Mouse (Mus musculus): ENCODE measurements around the gene Tbcel. TPM values are rescaled to one million over a fixed set of nuclear protein-coding genes. Genes with fewer than 3 reads are reported as not detected.

The Tbcel gene
- polyA plus RNA-seq, 1 experiment from 2014 or later, result 6.4 TPM

- no peak for DNase-seq (ENCODE audit: low spot score)
- 79% methylated on average over 2 of the region's 2 CpGs for WGBS
- no peaks in the 10 kb centered on the region for H3K9me3 ChIP-seq (ENCODE audit: control insufficient read depth, low read length)
- H3K4me1 ChIP-seq (replicated peaks; ENCODE audit: control insufficient read depth, insufficient read depth, low read length), result no peaks in the 10 kb centered on the region
- no peak overlapping the region for H3K27ac ChIP-seq (ENCODE audit: low read depth, low read length)
- H3K36me3 ChIP-seq (ENCODE audit: control insufficient read depth, insufficient read depth, low read length), result peaks cover 6% of the 10 kb centered on the region; the same call in 1 of the 2 replicates
- H3K27me3 ChIP-seq (replicated peaks; ENCODE audit: control insufficient read depth, insufficient read depth, low read length), result no peaks in the 10 kb centered on the region
- H3K4me3 ChIP-seq (ENCODE audit: low read depth, low read length), result no peak overlapping the region
- no peak overlapping the region for H3K9ac ChIP-seq (ENCODE audit: low read depth, low read length)
- H3K4me2 ChIP-seq, result no peak overlapping the region
- no peak for ATAC-seq (replicated peaks; ENCODE audit: low FRiP score)
Observed at GRCm38 (mm10) chr9:42419687-42420086, 87.9 kb downstream of the Tbcel start.

DNA sequence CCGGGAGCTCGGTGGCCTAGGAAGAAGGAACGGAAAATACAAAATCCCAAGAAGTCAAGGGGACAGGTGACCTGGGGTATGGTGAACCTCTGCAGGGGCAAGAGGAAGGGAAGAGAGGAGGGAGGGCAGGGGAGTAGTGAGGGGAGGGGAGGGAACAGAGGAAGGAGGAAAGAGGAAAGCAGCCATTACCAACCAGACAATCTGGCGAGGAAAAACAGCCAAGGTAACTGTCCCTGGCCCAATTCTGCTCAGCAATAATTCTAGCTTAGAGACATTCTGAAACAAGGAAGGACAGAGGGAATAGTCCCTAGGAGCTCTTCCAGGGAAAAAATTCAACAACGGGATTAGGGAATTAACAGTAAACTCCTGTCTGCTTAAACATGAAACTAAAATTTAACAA, 88.8 kb downstream of the Tbcel start:
- Histone ChIP-seq H3K27ac (ENCODE audit: low read depth, low read length) (no peak overlapping the region), H3K9ac (ENCODE audit: low read depth, low read length) (no peak overlapping the region), H3K4me1 (replicated peaks; ENCODE audit: control insufficient read depth, insufficient read depth, low read length) (no peaks in the 10 kb centered on the region), H3K4me2 (no peak overlapping the region), H3K36me3 (ENCODE audit: control insufficient read depth, insufficient read depth, low read length) (peaks cover 6% of the 10 kb centered on the region; the same call in 1 of the 2 replicates), H3K9me3 (ENCODE audit: control insufficient read depth, low read length) (no peaks in the 10 kb centered on the region), H3K4me3 (ENCODE audit: low read depth, low read length) (no peak overlapping the region), H3K27me3 (replicated peaks; ENCODE audit: control insufficient read depth, insufficient read depth, low read length) (no peaks in the 10 kb centered on the region)
- 82% methylated on average over 5 of the region's 5 CpGs for WGBS
- ATAC-seq (replicated peaks; ENCODE audit: low FRiP score) (no peak), DNase-seq (ENCODE audit: low spot score) (no peak)

GRCm38 (mm10) chr9:42417352-42417952, 90.2 kb downstream of the Tbcel start:
- H3K4me2 ChIP-seq, result no peak overlapping the region
- no peak overlapping the region for H3K27ac ChIP-seq (ENCODE audit: low read depth, low read length)
- ATAC-seq (replicated peaks; ENCODE audit: low FRiP score) (no peak), DNase-seq (ENCODE audit: low spot score) (no peak)
- H3K9me3 ChIP-seq (ENCODE audit: control insufficient read depth, low read length), result no peaks in the 10 kb centered on the region
- WGBS, result 85% methylated on average over 12 of the region's 12 CpGs
- H3K27me3 ChIP-seq (replicated peaks; ENCODE audit: control insufficient read depth, insufficient read depth, low read length), result no peaks in the 10 kb centered on the region
- H3K9ac ChIP-seq (ENCODE audit: low read depth, low read length), result no peak overlapping the region
- H3K4me1 ChIP-seq (replicated peaks; ENCODE audit: control insufficient read depth, insufficient read depth, low read length), result no peaks in the 10 kb centered on the region
- no peak overlapping the region for H3K4me3 ChIP-seq (ENCODE audit: low read depth, low read length)
- H3K36me3 ChIP-seq (ENCODE audit: control insufficient read depth, insufficient read depth, low read length), result peaks cover 3% of the 10 kb centered on the region; the same call in 1 of the 2 replicates

GRCm38 (mm10) chr9:42415184-42415583, 92.4 kb downstream of the Tbcel start:
- Histone ChIP-seq H3K27ac (ENCODE audit: low read depth, low read length) (no peak overlapping the region), H3K4me1 (replicated peaks; ENCODE audit: control insufficient read depth, insufficient read depth, low read length) (no peaks in the 10 kb centered on the region), H3K9ac (ENCODE audit: low read depth, low read length) (no peak overlapping the region), H3K27me3 (replicated peaks; ENCODE audit: control insufficient read depth, insufficient read depth, low read length) (no peaks in the 10 kb centered on the region), H3K9me3 (ENCODE audit: control insufficient read depth, low read length) (no peaks in the 10 kb centered on the region), H3K4me3 (ENCODE audit: low read depth, low read length) (no peak overlapping the region), H3K36me3 (ENCODE audit: control insufficient read depth, insufficient read depth, low read length) (no peaks in the 10 kb centered on the region), H3K4me2 (no peak overlapping the region)
- 40% methylated on average over 1 of the region's 1 CpGs for WGBS
- ATAC-seq (replicated peaks; ENCODE audit: low FRiP score) (no peak), DNase-seq (ENCODE audit: low spot score) (no peak)

- no peaks in the 10 kb centered on the region for H3K36me3 ChIP-seq (ENCODE audit: control insufficient read depth, insufficient read depth, low read length)
- H3K27me3 ChIP-seq (replicated peaks; ENCODE audit: control insufficient read depth, insufficient read depth, low read length), result no peaks in the 10 kb centered on the region
- H3K27ac ChIP-seq (ENCODE audit: low read depth, low read length), result no peak overlapping the region
- 91% methylated on average over 12 of the region's 12 CpGs for WGBS
- H3K9me3 ChIP-seq (ENCODE audit: control insufficient read depth, low read length), result no peaks in the 10 kb centered on the region
- no peak overlapping the region for H3K9ac ChIP-seq (ENCODE audit: low read depth, low read length)
- no peaks in the 10 kb centered on the region for H3K4me1 ChIP-seq (replicated peaks; ENCODE audit: control insufficient read depth, insufficient read depth, low read length)
- H3K4me2 ChIP-seq, result no peak overlapping the region
- DNase-seq (ENCODE audit: low spot score), result no peak
- H3K4me3 ChIP-seq (ENCODE audit: low read depth, low read length), result no peak overlapping the region
- ATAC-seq (replicated peaks; ENCODE audit: low FRiP score), result no peak
Observed at GRCm38 (mm10) chr9:42413345-42413744, 94.3 kb downstream of the Tbcel start.

DNA sequence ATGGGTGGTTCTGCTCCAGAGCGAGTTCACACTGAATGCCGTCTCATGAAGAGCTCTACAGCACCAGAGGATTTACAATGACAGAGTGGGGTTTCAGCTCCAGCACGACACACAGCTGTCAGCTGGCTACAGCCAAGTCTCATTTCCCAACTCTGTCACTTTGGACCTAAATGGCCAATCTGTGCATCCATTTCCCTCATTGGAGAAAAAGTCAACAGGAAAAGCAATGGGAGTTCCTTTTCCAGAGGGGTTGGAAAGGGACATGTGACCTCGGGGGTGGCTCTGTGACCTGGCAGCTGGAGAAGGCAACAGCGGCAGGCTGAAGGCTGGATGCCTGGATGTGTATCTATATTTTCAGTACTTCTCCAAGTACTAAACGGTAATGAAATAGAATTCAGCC, 96.3 kb downstream of the Tbcel start:
- Histone ChIP-seq H3K4me1 (replicated peaks; ENCODE audit: control insufficient read depth, insufficient read depth, low read length) (no peaks in the 10 kb centered on the region), H3K4me3 (ENCODE audit: low read depth, low read length) (no peak overlapping the region), H3K27me3 (replicated peaks; ENCODE audit: control insufficient read depth, insufficient read depth, low read length) (no peaks in the 10 kb centered on the region), H3K9me3 (ENCODE audit: control insufficient read depth, low read length) (no peaks in the 10 kb centered on the region), H3K36me3 (ENCODE audit: control insufficient read depth, insufficient read depth, low read length) (no peaks in the 10 kb centered on the region), H3K27ac (ENCODE audit: low read depth, low read length) (no peak overlapping the region), H3K4me2 (no peak overlapping the region), H3K9ac (ENCODE audit: low read depth, low read length) (no peak overlapping the region)
- 85% methylated on average over 6 of the region's 6 CpGs for WGBS
- DNase-seq (ENCODE audit: low spot score), result no peak
- no peak for ATAC-seq (replicated peaks; ENCODE audit: low FRiP score)

- no peak overlapping the region for H3K9ac ChIP-seq (ENCODE audit: low read depth, low read length)
- H3K27me3 ChIP-seq (replicated peaks; ENCODE audit: control insufficient read depth, insufficient read depth, low read length), result no peaks in the 10 kb centered on the region
- no peak overlapping the region for H3K4me2 ChIP-seq
- no peaks in the 10 kb centered on the region for H3K4me1 ChIP-seq (replicated peaks; ENCODE audit: control insufficient read depth, insufficient read depth, low read length)
- H3K9me3 ChIP-seq (ENCODE audit: control insufficient read depth, low read length), result no peaks in the 10 kb centered on the region
- H3K36me3 ChIP-seq (ENCODE audit: control insufficient read depth, insufficient read depth, low read length), result no peaks in the 10 kb centered on the region
- WGBS, result 76% methylated on average over 4 of the region's 4 CpGs
- no peak overlapping the region for H3K4me3 ChIP-seq (ENCODE audit: low read depth, low read length)
- no peak overlapping the region for H3K27ac ChIP-seq (ENCODE audit: low read depth, low read length)
- ATAC-seq (replicated peaks; ENCODE audit: low FRiP score), result no peak
- no peak for DNase-seq (ENCODE audit: low spot score)
Observed at GRCm38 (mm10) chr9:42405736-42406135, 101.9 kb downstream of the Tbcel start.

- DNase-seq (ENCODE audit: low spot score) (no peak), ATAC-seq (replicated peaks; ENCODE audit: low FRiP score) (no peak)
- 87% methylated on average over 6 of the region's 6 CpGs for WGBS
- H3K27ac ChIP-seq (ENCODE audit: low read depth, low read length), result no peak overlapping the region
- H3K9ac ChIP-seq (ENCODE audit: low read depth, low read length), result no peak overlapping the region
- H3K4me1 ChIP-seq (replicated peaks; ENCODE audit: control insufficient read depth, insufficient read depth, low read length), result no peaks in the 10 kb centered on the region
- H3K27me3 ChIP-seq (replicated peaks; ENCODE audit: control insufficient read depth, insufficient read depth, low read length), result no peaks in the 10 kb centered on the region
- H3K9me3 ChIP-seq (ENCODE audit: control insufficient read depth, low read length), result no peaks in the 10 kb centered on the region
- H3K4me3 ChIP-seq (ENCODE audit: low read depth, low read length), result no peak overlapping the region
- no peaks in the 10 kb centered on the region for H3K36me3 ChIP-seq (ENCODE audit: control insufficient read depth, insufficient read depth, low read length)
- H3K4me2 ChIP-seq, result no peak overlapping the region
Observed at GRCm38 (mm10) chr9:42401486-42401885, 106.1 kb downstream of the Tbcel start.

DNA sequence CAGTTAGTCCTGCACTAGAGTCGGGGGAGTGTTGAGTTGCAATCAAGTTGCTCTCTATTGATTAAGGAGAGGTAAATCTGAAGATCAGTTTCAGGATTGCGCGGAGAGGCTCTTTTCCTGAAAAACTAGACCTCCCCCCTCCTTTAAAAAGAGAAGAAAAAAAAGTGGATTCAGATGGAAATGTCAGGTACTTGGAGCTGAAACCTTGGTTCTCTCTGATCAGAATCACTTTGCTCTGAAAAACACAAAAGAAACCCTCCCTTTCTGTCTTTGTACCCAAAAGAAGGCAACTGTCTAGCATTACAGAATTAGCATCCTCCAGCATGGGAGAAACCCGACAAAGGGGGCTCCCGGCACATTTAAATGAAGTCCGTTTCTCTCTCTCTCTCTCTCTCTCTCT, 107.8 kb downstream of the Tbcel start, which contains the start of gene Tecta:
Gene Tecta, minus strand, starts transcription at position 101 of the 400 bp plus-strand sequence.
- 86% methylated on average over 6 of the region's 6 CpGs for WGBS
- ATAC-seq (replicated peaks; ENCODE audit: low FRiP score), result no peak
- DNase-seq (ENCODE audit: low spot score), result no peak

More for the DNA sequence above, 107.8 kb downstream of the Tbcel start, which contains the start of gene Tecta:
- no peak within 1 kb of the TSS for H3K4me2 ChIP-seq
- no peaks in the 10 kb centered on the region for H3K4me1 ChIP-seq (replicated peaks; ENCODE audit: control insufficient read depth, insufficient read depth, low read length)
- H3K27me3 ChIP-seq (replicated peaks; ENCODE audit: control insufficient read depth, insufficient read depth, low read length), result no peaks in the 10 kb centered on the region
- no peak within 1 kb of the TSS for H3K4me3 ChIP-seq (ENCODE audit: low read depth, low read length)
- no peaks in the 10 kb centered on the region for H3K9me3 ChIP-seq (ENCODE audit: control insufficient read depth, low read length)
- no peak within 1 kb of the TSS for H3K27ac ChIP-seq (ENCODE audit: low read depth, low read length)
- no peaks in the 10 kb centered on the region for H3K36me3 ChIP-seq (ENCODE audit: control insufficient read depth, insufficient read depth, low read length)
- no peak within 1 kb of the TSS for H3K9ac ChIP-seq (ENCODE audit: low read depth, low read length)

Measured in liver, embryonic 11.5 days (tissue).